Mouse (Mus musculus) lung, postnatal 4 days (tissue): ENCODE measurements around the gene Acads.
"Not testable (repeated sequence)": the region's sequence is repeated elsewhere in the genome, so short reads cannot be mapped to it uniquely, and the experiment has no call there.

Source experiments
- DNase-seq, 2 experiments: peaks; one replicate each; pipeline ENCODE4 v3.0.0; 2021

The Acads gene

DNA sequence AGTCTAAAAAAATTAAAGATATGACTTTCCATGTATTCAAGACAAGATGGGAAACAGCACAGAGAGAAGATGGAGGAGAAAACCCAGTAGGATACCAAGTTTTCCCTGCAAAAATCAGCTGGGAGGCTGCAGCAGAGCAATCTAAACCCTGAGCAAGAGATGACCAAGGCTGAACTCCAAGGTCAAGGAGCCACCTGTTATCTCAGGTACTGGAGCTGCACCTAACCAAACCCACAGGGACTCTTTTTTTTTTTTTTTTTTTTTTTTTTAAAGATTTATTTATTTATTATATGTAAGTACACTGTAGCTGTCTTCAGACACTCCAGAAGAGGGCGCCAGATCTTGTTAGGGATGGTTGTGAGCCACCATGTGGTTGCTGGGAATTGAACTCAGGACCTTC lies 29.7 kb upstream of the Acads start:
- DNase-seq: not testable (repeated sequence)

DNA sequence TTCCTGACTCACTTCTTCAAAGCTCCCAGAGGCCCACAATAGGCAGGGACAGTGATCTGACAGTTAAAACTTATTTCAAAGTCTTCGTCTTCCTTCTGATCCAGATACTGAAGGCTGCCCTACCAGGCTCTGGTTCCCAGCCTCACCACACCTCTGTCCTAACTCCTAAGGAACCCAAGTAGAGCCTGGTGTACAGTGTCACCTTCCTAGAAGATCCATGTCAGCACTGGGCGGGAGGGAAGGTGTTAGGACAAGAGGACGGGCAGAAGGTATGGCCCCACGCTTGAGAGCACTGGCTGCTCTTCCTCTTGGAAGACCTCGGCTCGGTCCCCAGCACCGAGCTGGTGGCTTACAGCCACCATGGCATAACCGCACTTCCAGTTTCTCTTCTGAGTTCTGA lies 29.2 kb upstream of the Acads start:
- DNase-seq: no peak

DNA sequence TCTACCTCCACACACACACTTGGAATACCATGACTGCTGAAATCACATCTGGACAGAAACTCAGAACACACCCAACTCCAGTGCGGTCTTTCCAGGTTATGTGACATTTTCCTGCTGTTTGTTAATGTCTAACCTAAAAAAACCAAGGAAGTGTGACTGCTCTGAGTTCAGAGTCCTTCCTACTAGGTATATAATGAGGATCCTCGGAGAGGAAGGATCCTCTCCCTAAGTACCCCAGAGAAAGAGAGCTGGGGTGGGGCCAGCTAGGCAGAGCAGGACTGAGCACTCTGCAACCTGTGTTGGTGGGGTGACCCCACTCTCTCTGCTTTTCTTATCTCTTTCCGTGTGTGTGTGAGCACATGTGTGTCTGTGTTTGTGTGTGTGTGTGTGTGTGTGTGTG lies 28.2 kb upstream of the Acads start:
- no peak for DNase-seq

DNA sequence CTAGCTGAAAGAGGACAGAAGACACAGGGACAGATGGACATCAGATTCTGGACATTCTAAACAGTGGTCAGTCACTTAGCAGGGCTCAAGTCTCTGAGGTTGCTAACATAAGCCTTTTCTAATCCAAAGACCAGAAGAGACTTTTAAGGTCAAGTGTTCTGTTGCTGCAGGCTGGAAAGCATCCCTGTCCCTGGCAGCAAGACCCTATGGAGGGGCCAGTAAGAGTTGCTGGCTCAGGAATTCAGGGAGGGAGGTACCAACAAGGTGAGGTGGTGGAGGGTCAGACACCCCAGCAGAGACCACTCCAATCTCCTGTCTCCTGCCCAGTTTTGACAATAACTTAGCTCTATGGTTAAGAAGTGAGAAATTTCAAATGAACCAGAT lies 27.6 kb upstream of the Acads start:
- no peak for DNase-seq

DNA sequence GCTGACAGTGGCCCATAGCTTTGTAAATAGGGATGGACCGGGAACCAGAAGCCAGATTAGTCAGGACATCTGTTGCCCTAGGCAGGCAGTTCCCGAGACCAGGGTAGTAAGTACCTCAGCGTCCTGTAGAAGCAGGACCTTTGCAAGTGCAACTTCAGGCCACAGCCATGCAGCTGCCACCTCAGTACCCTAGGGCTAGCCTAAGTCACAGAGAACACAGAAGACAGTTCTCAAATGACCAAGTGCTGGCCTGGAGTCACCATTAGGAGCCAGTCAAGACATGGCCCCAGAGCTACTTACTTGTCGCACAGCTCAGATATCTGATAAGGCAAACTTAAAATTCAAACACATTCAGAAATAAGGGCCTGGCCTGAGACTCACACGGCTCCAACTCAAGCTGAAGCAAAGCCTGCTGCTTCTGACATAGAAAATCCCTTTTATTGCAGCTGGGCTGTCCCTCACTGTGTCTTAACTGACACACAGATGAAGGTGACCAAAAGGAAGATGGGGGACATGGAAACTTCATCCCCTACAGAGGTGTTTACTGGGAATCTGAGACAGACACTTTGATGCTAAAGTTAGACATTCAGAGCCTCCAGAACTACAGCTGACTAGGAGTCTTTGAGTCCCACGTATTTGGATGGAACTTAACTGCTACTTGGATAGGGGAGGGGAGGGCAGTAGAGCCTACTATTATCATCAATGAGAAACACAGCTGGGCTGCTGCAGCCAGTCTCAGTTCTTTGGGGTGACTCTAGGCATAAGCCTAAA lies 27.0 kb upstream of the Acads start:
- DNase-seq: no peak

DNA sequence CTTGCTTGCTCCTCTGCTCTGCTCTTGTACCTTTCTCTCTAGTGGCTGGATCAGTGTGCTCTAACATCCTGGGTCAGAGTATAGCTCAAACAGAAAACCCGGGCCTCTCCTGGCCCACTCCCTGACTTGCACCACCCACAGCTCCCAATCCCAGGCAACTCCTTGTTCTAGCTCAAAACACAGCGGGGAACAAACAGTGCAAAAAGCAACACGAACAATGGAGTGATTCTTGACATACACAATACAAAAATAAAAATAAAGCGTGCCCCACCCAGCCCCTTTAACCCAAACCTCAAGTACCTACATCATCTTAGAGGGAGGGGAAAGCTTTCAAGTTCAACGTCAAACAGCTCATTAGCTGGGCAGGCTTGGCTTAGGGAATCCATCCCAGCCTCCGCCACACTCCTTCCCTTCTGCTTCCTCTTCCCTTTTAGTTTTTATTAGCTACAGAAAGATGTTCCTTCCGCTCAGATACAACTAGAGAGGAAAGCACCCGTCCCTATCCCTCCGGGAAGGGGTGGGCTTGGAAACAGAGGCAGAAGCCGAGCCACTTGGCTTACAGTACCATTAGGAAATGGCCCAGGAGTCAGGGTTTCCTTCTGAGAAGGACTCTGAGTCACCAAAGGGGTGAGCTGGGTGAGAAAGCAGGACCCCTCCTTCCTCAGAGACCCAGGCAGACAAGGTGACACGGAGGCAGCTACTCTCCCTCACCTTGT lies 26.3 kb upstream of the Acads start:
- no peak for DNase-seq

DNA sequence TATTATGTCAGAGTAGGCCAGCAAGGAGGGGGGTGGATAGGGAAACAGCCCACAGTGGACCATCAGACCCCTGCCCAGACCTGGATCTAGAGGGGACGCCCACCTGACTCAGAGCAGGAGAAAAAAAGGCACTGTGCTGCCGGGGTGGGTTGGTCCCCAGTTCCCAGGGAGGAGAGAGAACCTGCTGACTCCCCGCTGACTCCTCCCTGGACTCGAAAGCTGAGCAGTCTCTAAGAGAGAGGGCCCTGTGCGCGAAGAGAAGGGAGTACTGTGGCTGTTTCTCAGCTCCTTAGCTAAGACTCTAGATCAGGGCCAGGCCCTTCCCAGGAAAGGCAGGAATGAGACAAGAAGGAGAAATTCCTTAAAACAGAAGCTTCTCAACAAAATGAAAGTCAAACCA lies 25.3 kb upstream of the Acads start:
- DNase-seq: no peak

DNA sequence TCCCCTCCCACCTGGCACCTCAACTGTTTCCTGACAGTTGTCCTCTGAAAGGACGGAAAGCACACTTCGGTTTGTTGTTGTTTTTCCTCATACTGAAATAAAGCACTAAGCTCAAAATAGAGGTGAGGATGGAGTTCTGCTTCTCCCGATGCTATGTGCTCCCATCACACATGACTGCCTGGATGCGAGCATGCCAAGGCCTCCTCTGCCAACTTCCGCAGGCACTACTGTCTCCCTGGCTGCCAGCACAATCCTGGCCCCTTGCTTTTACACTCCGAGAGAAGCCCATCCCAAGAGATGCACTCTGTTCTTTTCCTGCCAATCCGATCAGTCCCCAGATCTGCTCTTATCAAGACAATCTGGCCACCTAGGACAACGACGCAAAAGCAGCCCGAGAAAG lies 24.4 kb upstream of the Acads start:
- DNase-seq: no peak

DNA sequence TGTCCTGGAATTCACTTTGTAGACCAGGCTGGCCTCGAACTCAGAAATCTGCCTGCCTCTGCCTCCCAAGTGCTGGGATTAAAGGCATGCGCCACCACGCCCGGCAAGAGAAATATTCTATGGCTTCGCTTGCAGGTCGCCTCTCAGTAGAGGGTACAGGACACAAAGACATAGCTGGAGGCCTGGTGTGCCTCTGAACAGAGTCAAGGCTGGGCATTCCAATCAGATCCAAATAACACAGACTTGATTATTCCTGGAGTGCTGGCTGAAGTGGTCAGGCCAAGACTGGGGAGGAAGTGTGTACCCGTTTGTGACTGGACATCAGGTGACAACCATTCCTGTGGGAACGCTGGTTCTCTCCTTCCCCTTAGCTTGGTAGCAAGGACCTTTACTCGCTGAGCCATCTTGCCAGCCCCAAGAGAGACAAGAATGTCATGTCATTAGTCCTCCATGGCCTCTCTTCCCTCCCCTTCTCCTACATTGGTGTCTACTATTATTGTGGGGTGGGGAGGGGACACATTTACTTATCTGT lies 23.1 kb upstream of the Acads start:
- DNase-seq: no peak

DNA sequence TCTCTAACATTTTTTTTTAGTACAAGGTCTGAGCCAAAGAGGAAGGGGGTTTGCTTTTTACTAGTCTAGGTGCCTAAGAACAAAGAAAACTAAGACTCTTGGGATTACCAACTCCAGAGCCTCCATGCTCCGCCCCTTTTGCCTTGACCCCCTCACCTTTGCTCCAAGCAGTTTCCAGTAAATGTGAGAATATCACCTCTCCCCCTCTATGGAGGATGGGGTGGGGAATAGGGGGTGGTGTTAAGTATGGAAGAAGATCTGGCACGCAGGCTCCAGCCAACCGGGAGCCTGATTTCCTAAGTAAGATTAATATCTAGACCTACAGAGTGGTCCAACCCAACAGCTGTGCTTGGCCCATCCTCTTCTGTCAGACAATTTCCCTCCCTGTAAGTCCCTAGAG lies 21.6 kb upstream of the Acads start:
- DNase-seq: no peak

DNA sequence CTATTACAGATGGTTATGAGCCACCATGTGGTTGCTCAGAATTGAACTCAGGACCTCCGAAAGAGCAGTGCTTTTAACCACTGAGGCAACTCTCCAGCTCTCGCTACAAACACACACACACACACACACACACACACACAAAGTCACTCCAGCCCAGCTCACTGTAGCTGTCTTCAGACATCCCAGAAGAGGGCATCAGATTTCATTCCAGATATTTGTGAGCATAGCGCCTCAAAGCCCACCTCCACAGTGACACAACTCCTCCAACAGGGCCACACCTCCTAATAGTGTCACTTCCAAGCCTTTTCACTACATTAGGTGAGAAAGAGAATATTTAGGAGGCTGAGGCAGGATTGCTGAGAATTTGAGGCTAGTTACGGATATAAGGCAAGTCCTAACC lies 20.0 kb upstream of the Acads start:
- DNase-seq: no peak

DNA sequence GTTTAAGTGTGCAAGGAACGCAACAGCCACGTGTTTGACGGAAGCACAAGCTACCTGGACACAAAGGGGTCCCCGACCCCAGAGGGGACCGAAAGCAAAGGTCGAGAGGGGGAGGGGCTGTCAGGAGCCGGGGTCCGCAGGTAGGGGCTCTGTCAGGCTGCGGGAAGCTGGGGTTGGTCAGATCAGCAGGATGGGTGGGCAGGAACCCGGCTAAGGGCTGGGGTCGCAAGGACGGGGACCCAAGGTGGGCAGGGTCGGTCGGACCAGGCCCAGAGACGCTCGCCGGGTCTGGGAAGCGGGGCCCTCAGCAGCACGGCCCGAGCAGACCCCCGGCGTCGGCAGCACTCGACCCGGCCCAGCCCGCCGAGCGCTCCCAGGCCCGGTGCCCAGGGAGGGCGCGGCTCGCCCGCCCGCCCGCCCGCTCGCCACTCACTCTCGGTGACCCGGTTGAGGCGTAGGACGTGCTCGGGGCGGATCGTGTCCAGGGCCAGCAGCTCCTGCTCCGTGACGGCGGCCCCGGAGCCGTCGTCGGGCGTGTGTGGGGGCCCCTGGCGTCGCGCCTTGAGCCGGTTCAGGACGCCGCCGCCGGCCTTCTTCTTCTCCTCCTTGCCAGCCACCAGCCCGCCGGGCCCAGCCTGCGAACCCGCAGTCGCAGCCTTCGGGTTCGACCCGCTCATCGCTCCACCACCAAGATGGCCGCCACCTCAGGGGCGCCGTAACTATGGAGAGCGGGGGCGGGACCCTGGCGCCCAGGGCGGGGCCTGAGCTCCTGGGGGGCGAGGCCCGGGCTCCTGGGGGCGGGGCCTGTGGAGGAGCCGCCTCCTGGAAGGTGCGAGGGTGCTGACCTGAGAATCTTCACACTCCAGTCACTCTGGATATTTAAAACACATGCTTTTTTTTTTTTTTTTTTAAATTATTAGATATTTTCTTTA lies 15.4 kb upstream of the Acads start, which contains the start of gene Unc119b:
Gene Unc119b (minus strand): TSS at position 742 of the 932 bp plus-strand sequence.
- peak; percentile 92 for DNase-seq

DNA sequence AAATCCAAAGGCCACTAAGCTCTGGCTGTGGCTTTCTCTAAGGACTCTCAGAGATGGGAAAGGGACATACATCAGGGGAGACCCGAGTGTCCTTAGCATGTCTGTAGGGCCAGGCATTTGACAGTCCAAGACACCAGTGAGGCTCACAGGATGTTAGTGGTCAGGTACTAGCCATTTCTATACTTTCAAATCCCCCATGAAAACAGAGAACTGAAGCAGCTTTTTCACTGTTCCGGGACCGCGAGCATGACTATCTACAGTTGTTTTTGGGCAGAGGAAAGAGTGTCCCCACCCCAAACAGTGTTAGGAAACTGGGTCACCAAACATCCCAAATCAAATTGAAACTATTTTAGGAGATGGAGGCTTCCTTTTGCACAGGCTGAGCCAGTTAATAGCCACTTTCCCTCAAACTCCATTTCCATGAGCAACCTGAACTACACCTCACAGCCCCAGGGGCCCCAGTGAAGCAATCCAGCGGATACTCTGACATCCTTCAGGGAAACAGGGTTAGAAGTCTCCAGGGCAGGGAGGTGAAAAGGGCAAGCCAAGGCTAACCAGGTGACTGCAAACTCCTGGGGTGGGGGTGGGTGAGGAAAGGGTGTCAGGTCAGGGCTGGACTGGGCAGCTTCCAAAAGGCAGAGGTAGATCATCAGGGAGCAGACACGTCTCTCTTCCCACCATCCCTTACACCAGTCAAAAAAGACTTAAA lies 14.4 kb upstream of the Acads start:
- no peak for DNase-seq

DNA sequence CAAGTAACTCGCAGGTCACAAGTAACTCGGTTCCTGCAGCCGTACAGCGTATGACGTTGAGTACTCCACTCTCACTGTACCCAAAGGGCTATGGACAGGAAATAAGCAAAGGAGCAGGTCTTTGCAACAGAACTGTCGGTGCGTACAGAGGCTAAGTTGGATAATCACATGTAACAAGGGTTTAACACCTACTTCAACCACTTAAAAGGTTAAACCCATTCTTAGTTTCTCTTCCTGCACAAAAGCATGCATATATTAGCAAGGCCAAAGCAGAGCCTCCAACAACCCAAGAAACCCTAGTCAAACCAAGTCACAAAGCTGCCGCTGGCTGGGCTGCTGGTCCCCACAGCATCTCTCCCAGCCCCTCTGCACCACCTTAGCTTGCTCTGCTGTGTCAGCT lies 13.3 kb upstream of the Acads start:
- no peak for DNase-seq

DNA sequence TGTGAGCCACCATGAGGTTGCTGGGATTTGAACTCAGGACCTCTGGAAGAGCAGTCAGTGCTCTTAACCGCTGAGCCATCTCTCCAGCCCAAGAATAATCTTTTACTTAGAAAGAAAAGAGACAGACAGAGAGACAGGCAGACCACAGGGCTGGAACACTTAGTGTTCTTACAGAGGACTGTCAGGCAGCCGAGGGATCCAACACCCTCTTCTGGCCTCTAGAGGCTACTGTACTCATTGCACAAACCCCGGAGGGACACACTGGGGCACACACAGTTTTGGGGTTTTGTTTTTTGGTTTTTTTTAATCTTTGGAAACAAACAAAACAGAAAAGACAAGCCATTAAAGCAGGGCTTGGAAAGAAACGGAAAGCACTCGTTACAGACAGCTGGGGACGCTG lies 10.2 kb upstream of the Acads start:
- no peak for DNase-seq

DNA sequence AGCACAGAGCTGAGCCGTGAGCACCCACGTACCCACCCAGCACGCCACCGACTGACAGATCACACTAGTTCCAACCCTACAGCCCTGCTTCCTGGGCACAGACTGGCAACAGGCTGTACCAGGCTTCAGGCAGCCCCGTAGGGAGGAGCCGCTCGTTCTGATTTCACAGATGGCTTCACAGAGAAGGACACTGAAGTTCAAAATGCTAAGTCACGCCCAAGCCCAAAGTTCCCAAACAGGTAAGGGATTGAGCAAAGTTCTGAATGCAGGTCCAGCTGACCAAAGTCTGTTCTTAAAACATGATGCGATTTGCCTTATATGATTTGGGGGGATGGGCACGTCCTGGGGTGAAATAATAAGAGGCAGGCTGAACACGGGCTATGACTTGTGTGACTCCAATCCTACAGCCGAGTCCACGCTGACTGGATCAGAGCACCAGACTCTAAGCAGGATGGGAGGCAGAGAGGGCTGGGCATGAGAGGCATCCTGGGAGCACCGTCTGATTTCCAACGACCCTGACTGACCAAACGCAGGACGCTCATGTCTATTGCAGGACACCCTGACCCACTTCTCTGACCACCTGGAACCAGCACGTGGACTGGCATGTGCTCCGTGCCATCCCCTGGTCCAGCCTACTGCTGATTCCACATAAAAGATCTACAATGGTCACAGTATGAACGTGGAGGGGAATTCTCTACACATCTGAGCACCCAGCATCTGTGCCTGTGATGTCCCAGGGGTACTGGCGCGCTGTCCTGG lies 8.5 kb upstream of the Acads start:
- no peak for DNase-seq

DNA sequence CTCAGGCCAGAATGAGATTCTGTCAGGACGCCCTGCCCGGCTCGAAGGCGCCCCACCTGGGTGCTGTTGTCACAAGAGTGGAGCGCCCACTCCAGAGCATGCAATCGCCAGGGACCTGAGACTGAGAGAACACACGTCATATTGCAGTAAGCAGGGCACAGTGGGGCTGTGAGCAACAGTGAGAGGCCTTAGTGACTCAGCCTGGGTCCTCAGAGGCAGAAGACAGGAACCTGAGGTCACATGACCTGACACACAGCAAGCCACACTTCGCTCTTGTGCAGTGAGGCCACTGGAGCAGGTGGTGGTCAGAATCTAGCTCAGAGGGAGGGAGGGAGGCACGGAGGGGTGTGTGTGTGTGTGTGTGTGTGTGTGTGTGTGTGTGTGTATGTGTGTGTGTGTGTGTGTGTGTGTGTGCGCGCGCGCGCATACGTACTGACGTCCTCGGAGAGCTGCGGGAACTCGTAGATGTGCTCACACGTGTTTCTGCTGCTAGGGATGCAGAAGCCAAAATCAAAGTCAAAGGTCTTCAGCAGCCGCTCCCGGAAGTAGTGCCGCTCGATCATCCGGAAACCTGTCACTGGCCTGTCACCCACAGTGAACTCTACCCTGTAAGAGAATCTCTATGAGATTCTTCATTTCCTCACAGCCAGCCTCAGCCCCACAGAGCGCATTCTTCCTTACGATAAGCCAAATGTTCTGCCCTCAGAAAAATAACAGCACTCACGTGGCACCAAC lies 7.6 kb upstream of the Acads start:
- DNase-seq: no peak

DNA sequence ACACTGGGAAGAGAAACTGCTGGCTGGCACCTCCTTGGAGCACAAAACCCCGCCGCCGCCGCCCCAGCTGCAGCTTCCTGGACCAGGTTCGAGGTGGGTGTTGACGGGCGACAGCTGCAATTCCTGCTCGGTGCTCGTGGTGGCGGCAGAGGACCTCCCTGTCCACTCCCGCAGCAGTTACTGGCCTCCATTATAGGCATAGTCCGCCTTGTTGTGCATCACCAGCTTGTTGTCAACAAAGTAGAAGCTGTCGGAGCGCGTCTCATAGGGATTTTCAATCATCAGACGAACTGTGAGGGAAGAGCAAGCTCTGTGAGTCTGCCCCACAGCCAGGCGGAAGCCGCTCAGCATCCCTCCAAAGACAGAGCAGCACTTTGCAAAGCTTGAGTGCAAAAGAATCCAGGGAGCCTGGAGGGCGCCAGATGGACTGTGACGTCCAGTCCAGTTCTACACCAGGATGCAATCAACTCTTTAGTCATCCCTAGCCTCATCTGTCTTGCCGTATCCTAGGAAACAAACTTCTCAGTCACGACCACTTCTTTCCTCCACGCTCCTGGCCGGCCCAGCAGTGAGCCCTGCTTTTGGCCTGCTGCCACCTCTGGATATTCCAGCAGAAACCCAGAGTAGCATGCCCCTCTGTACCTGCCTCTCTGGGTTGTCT lies 6.2 kb upstream of the Acads start:
- peak; percentile 88 to 91 for DNase-seq

DNA sequence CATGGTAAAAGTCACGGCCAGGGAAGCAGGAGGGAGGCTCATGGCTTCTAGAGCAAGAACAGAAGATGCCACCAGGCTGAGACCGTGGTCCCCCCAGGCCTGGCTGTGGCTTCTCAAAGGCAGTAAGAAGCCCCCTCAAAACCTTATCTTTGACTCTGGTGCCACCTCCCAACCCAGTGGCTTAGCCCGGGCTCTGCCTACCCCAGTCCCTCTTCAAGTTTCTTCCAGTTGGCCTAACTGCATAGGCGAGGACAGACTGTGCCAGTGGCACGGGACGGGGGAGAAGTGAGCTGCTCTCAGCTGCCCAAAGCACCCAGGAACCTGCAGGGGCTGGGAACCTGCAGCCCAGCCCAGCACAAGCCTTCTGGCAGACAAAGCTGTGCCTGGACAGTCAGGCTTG lies 5.5 kb upstream of the Acads start:
- DNase-seq: no peak

DNA sequence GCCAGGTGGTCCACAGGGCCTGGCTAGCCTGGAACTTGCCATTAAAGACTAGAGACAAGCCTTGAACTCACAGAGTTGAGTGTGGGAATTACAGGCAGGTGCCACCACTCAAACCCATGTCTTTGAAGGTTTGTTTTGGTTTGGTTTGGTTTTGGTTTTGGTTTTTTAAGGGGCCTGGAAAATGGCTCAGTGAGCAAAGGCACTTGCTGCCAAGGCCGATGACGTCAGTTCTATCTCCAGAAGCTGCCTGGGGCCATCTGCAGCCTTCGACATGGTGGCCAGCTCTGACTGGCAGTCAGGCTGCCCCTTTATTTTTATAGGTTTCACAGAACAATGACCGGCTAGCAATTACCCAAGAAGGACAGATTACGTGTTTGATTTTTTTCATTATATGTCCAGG lies 1.8 kb upstream of the Acads start:
- no peak for DNase-seq

DNA sequence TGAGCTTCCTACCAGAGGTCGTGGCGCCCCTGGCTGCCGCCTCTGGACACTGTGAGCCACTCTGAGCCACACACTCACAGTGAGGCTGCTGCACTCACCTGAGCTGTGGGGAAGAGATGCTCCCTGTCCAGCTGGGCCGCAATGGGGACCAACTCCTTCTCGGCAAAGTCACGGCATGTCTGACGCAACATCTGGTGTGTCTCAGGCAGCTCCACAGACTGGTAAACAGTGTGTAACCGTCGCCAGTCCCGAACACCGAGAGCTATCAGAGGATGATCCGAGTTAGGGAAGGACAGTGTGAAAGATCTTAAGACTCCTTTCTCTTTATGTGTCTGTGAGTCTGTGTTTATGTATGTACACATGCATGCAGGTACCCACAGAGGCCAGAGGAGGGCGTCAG lies 1.7 kb downstream of the Acads start:
- no peak for DNase-seq
